Mouse (Mus musculus) G1E (cell line): ENCODE measurements around the gene Robo4.

ENCODE experiments used
- CTCF ChIP-seq: IDR thresholded peaks from 2 replicates; pipeline ENCODE4 v1.5.1; 2012; ENCODE audit warnings: low read depth, low read length, inconsistent platforms, mixed read lengths
- GATA1 ChIP-seq: IDR thresholded peaks from 2 replicates; pipeline ENCODE4 v1.6.1; 2012; ENCODE audit warnings: borderline replicate concordance, low read length, inconsistent platforms, mixed read lengths
- TAL1 ChIP-seq: conservative IDR thresholded peaks from 2 replicates; pipeline ENCODE4 v1.6.1; 2012; ENCODE audit warnings: low read depth, low read length, inconsistent platforms, mixed read lengths

DNA sequence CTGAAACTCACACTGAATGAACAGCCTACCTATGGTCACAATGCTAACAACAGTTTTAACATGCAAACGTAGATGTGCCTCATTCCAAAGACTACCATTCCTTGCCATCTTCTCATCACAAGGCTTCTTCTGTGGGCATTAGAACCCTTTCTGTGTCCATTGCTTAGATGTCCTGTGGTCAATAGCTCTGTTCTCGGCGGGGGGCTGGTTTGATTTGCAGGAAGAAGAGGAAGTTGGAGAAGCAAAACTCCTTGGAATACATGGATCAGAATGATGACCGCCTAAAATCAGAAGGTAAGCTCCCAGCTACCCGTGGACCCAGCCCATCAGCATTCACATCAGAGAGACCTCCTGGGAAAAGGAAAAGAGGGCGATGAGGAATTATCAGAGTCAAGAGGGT lies 18.5 kb upstream of the Robo4 start:
- TF ChIP-seq CTCF, result no peak
- TF ChIP-seq TAL1, result no peak
- TF ChIP-seq GATA1, result no peak
